8 mouse cellular contexts compared by ENCODE assay signal in genomic region chr16:55821997-55822740, GRCm38 (mm10). TPM values are rescaled to one million over a fixed set of nuclear protein-coding genes. Genes with fewer than 3 reads are reported as not detected.
DNase-seq lines count a peak whose midpoint lies in the region; ATAC-seq and TF ChIP-seq lines count a peak whose summit lies in the region.

No protein-coding gene starts in this region.

- ATAC-seq in heart, embryonic 15.5 days (replicated peaks; ENCODE audit: insufficient number of reproducible peaks, insufficient read depth, low FRiP score, low read depth), result peak; percentile 96
- ATAC-seq in liver, embryonic 15.5 days (ENCODE audit: insufficient read depth), result peak; percentile 91
- peak; percentile 89 for ATAC-seq in neural tube, embryonic 11.5 days (ENCODE audit: insufficient read depth, low FRiP score, low TSS enrichment)
- ATAC-seq in stomach, embryonic 16.5 days (ENCODE audit: insufficient read depth, low FRiP score), result peak; percentile 97

- TF ChIP-seq POLR2A in CH12.LX (IDR thresholded peaks at IDR 0.05; ENCODE audit: low read depth, low read length), result peak; percentile 99

- peak overlapping the region; percentile 92 to 99 (median 95) for H3K4me3 ChIP-seq in CH12.LX (replicated peaks in 1 of 3; ENCODE audit: low read depth in 2 of 3, low read length in 2 of 3, poor library complexity in 1 of 3)
- peak overlapping the region; percentile 82 for H3K4me3 ChIP-seq in forebrain, embryonic 10.5 days
- peak overlapping the region; percentile 97 for H3K4me3 ChIP-seq in heart, embryonic 15.5 days
- peak overlapping the region; percentile 73 for H3K4me3 ChIP-seq in liver, embryonic 15.5 days (replicated peaks)
- H3K4me3 ChIP-seq in neural tube, embryonic 11.5 days (ENCODE audit: low read depth, low read length), result peak overlapping the region; percentile 81
- H3K4me3 ChIP-seq in stomach, embryonic 16.5 days (replicated peaks; ENCODE audit: low read length), result peak overlapping the region; percentile 84

- H3K27me3 ChIP-seq in CH12.LX (replicated peaks), result no peaks in the 10 kb centered on the region
- peaks cover 9% of the 10 kb centered on the region; the same call in 1 of the 2 replicates for H3K27me3 ChIP-seq in forebrain, embryonic 10.5 days (ENCODE audit: poor library complexity, severe bottlenecking)
- H3K27me3 ChIP-seq in heart, embryonic 15.5 days, result no peaks in the 10 kb centered on the region
- H3K27me3 ChIP-seq in liver, embryonic 15.5 days, result peaks cover 29% of the 10 kb centered on the region
- H3K27me3 ChIP-seq in neural tube, embryonic 11.5 days (ENCODE audit: control insufficient read depth, insufficient read depth, low read length), result no peaks in the 10 kb centered on the region
- H3K27me3 ChIP-seq in stomach, embryonic 16.5 days (ENCODE audit: control insufficient read depth, insufficient read depth, low read length), result no peaks in the 10 kb centered on the region

- peaks cover 7 to 52% of the 10 kb centered on the region in 2 experiments for H3K4me1 ChIP-seq in CH12.LX (ENCODE audit: control insufficient read depth in 1 of 2, insufficient read depth in 2 of 2)
- H3K4me1 ChIP-seq in forebrain, embryonic 10.5 days, result peaks cover 53% of the 10 kb centered on the region
- peaks cover 11% of the 10 kb centered on the region for H3K4me1 ChIP-seq in heart, embryonic 15.5 days (replicated peaks)
- H3K4me1 ChIP-seq in liver, embryonic 15.5 days (replicated peaks), result peaks cover 17% of the 10 kb centered on the region
- 0 out of 2 replicates have a peak, but pooled peaks cover 2% of the 10 kb centered on the region for H3K4me1 ChIP-seq in neural tube, embryonic 11.5 days (ENCODE audit: control insufficient read depth, insufficient read depth, low read length)
- H3K4me1 ChIP-seq in stomach, embryonic 16.5 days (ENCODE audit: control insufficient read depth, insufficient read depth, low read length), result peaks cover 15% of the 10 kb centered on the region

- WGBS in forebrain, embryonic 10.5 days, result under 1% methylated on average over 67 of the region's 67 CpGs
- WGBS in heart, embryonic 15.5 days, result under 1% methylated on average over 63 of the region's 67 CpGs
- WGBS in liver, embryonic 15.5 days (ENCODE audit: insufficient replicate concordance), result under 1% methylated on average over 67 of the region's 67 CpGs
- WGBS in neural tube, embryonic 11.5 days, result under 1% methylated on average over 64 of the region's 67 CpGs
- WGBS in stomach, embryonic 16.5 days, result under 1% methylated on average over 67 of the region's 67 CpGs

- peak in 1 of 2 experiments; percentile 18; a peak in 2 of 4 replicates for TF ChIP-seq CTCF in CH12.LX (conservative IDR thresholded peaks at IDR 0.05 in 1 of 2, IDR thresholded peaks at IDR 0.05 in 1 of 2; ENCODE audit: low read depth in 2 of 2, low read length in 2 of 2)

- peak; percentile 35; the same call in 1 of the 2 replicates for TF ChIP-seq EP300 in CH12.LX (IDR thresholded peaks at IDR 0.05; ENCODE audit: low read length)

- no peaks in the 10 kb centered on the region for H3K9me3 ChIP-seq in CH12.LX (replicated peaks; ENCODE audit: low read length)
- H3K9me3 ChIP-seq in forebrain, embryonic 10.5 days, result no peaks in the 10 kb centered on the region
- H3K9me3 ChIP-seq in heart, embryonic 15.5 days (replicated peaks), result no peaks in the 10 kb centered on the region
- no peaks in the 10 kb centered on the region for H3K9me3 ChIP-seq in liver, embryonic 15.5 days (replicated peaks)
- H3K9me3 ChIP-seq in neural tube, embryonic 11.5 days (ENCODE audit: control insufficient read depth, low read length), result no peaks in the 10 kb centered on the region
- H3K9me3 ChIP-seq in stomach, embryonic 16.5 days (replicated peaks; ENCODE audit: control insufficient read depth, low read length), result no peaks in the 10 kb centered on the region

- peak; percentile 96 for DNase-seq in CH12.LX (ENCODE audit: extremely low read depth)
- DNase-seq in c-Kit-positive CD71-negative TER-119-negative erythroid progenitor cells, embryonic 14.5 days (ENCODE audit: low read depth), result peak; percentile 85
- peak; percentile 89 for DNase-seq in forebrain, embryonic 10.5 days (ENCODE audit: extremely low spot score, low spot score)
- peak; percentile 97 to 98 for DNase-seq in kidney, postnatal 25 days
- peak; percentile 87 for DNase-seq in neural tube, embryonic 11.5 days (ENCODE audit: low spot score)

- in situ Hi-C loops in CH12.LX (cut with MboI; ENCODE audit: low pct_ligation_motif_present, low pct_unique_long_range_greater_than_20kb, low sequenced_read_pairs), result no loop called here

- peaks cover 14 to 43% of the 10 kb centered on the region in 2 experiments for H3K36me3 ChIP-seq in CH12.LX (replicated peaks in 1 of 2; ENCODE audit: control insufficient read depth in 1 of 2, insufficient read depth in 1 of 2, low read length in 1 of 2)
- peaks cover 21% of the 10 kb centered on the region for H3K36me3 ChIP-seq in forebrain, embryonic 10.5 days (replicated peaks)
- H3K36me3 ChIP-seq in heart, embryonic 15.5 days, result peaks cover under 1% of the 10 kb centered on the region; the same call in 1 of the 2 replicates
- peaks cover 15% of the 10 kb centered on the region for H3K36me3 ChIP-seq in liver, embryonic 15.5 days (replicated peaks)
- H3K36me3 ChIP-seq in neural tube, embryonic 11.5 days (ENCODE audit: control insufficient read depth, insufficient read depth, low read length), result 0 out of 2 replicates have a peak, but pooled peaks cover 2% of the 10 kb centered on the region
- H3K36me3 ChIP-seq in stomach, embryonic 16.5 days (ENCODE audit: control insufficient read depth, insufficient read depth, low read length), result peaks cover 9% of the 10 kb centered on the region

- dilution Hi-C loops in CH12.LX (cut with MboI; ENCODE audit: extremely low pct_ligation_motif_present, extremely low pct_unique_long_range_greater_than_20kb, low sequenced_read_pairs), result no loop called here

- H3K79me2 ChIP-seq in CH12.LX (replicated peaks; ENCODE audit: control insufficient read depth, extremely low read depth, insufficient read depth, poor library complexity, severe bottlenecking), result peaks cover 75% of the 10 kb centered on the region

- peak overlapping the region; percentile 88 for H3K27ac ChIP-seq in CH12.LX (ENCODE audit: insufficient read depth, low read depth)
- H3K27ac ChIP-seq in forebrain, embryonic 10.5 days, result peak overlapping the region; percentile 94
- H3K27ac ChIP-seq in heart, embryonic 15.5 days, result peak overlapping the region; percentile 95
- H3K27ac ChIP-seq in liver, embryonic 15.5 days (replicated peaks), result peak overlapping the region; percentile 86
- no peak overlapping the region for H3K27ac ChIP-seq in neural tube, embryonic 11.5 days (ENCODE audit: low read depth, low read length)
- peak overlapping the region; percentile 97 for H3K27ac ChIP-seq in stomach, embryonic 16.5 days (ENCODE audit: low read length)

- H3K4me2 ChIP-seq in CH12.LX (ENCODE audit: insufficient read depth, low read depth, poor library complexity, severe bottlenecking), result peak overlapping the region; percentile 99
- peak overlapping the region; percentile 84 for H3K4me2 ChIP-seq in heart, embryonic 15.5 days
- peak overlapping the region; percentile 89 for H3K4me2 ChIP-seq in liver, embryonic 15.5 days
- peak overlapping the region; percentile 92 for H3K4me2 ChIP-seq in neural tube, embryonic 11.5 days (ENCODE audit: low read depth)
- H3K4me2 ChIP-seq in stomach, embryonic 16.5 days (ENCODE audit: low read depth, low read length), result peak overlapping the region; percentile 56

- peak overlapping the region; percentile 76 for H3K9ac ChIP-seq in CH12.LX (ENCODE audit: insufficient read depth, low read depth)
- peak overlapping the region; percentile 88 for H3K9ac ChIP-seq in heart, embryonic 15.5 days
- H3K9ac ChIP-seq in liver, embryonic 15.5 days, result peak overlapping the region; percentile 75
- H3K9ac ChIP-seq in neural tube, embryonic 11.5 days (ENCODE audit: low read length), result peak overlapping the region; percentile 75
- peak overlapping the region; percentile 95 for H3K9ac ChIP-seq in stomach, embryonic 16.5 days (ENCODE audit: low read length)

- TF ChIP-seq RAD21 in CH12.LX (IDR thresholded peaks at IDR 0.05; ENCODE audit: low read depth, low read length), result peak; percentile 24

TF ChIP-seq in CH12.LX, 34 proteins besides CTCF, POLR2A, EP300 and RAD21 (continues in another document):
- TF ChIP-seq NELFE (IDR thresholded peaks at IDR 0.05; ENCODE audit: low read depth, low read length), result peak; percentile 99
- peak; percentile 72 for TF ChIP-seq MAZ (IDR thresholded peaks at IDR 0.05; ENCODE audit: low read depth, low read length)
- TF ChIP-seq RCOR1 (conservative IDR thresholded peaks at IDR 0.05; ENCODE audit: low read depth, low read length), result peak; percentile 79
- no peak for TF ChIP-seq CHD2 (IDR thresholded peaks at IDR 0.05; ENCODE audit: low read length)
- peak; percentile 64 for TF ChIP-seq ETS1 (conservative IDR thresholded peaks at IDR 0.05; ENCODE audit: low read depth, low read length)
- TF ChIP-seq UBTF (IDR thresholded peaks at IDR 0.05; ENCODE audit: low read depth, low read length), result peak; percentile 97
- peak; percentile 21; the same call in 1 of the 2 replicates for TF ChIP-seq USF1 (IDR thresholded peaks at IDR 0.05; ENCODE audit: low read depth, low read length)
- no peak; the same call in 1 of the 2 replicates for TF ChIP-seq SIN3A (IDR thresholded peaks at IDR 0.05; ENCODE audit: low read length)
- TF ChIP-seq GABPA (IDR thresholded peaks at IDR 0.05; ENCODE audit: insufficient replicate concordance, low read depth, low read length), result no peak
- TF ChIP-seq ZKSCAN1 (IDR thresholded peaks at IDR 0.05; ENCODE audit: borderline replicate concordance, low read depth, low read length), result no peak
- TF ChIP-seq JUND (conservative IDR thresholded peaks at IDR 0.05; ENCODE audit: low read depth, low read length), result no peak
- peak; percentile 97 for TF ChIP-seq TBP (conservative IDR thresholded peaks at IDR 0.05; ENCODE audit: low read depth, low read length)
- no peak; the same call in 1 of the 2 replicates for TF ChIP-seq MYC (IDR thresholded peaks at IDR 0.05; ENCODE audit: low read depth, low read length)
- TF ChIP-seq MXI1 (IDR thresholded peaks at IDR 0.05; ENCODE audit: low read depth, low read length), result peak; percentile 74; the same call in 1 of the 2 replicates
- peak; percentile 46 for TF ChIP-seq IRF4 (IDR thresholded peaks at IDR 0.05; ENCODE audit: low read depth, low read length)

RNA-seq across cellular contexts. Expression of gene Nfkbiz, which starts 16.5 kb away (rescaled TPM):
- 13.9 and 17.1 TPM in 2 replicates for total RNA-seq in CH12.LX (2012; rRNA removed)
- 19.7 and 23.7 TPM in 2 replicates for total RNA-seq in CH12.LX (2014; rRNA removed)
- 11.4 and 13.7 TPM in 2 replicates for polyA plus RNA-seq in CH12.LX (2012; ENCODE audit: insufficient read length, low read depth)
- 1.4 and 1.8 TPM in 2 replicates for polyA plus RNA-seq in forebrain, embryonic 10.5 days (2016; fragmentation: Nextera tagmentation; extraction: Ambion mirVana)
- 2.4 and 3.2 TPM in 2 replicates for polyA plus RNA-seq in heart, embryonic 15.5 days (2015; fragmentation: Nextera tagmentation; extraction: Ambion mirVana)
- 1.8 and 2.1 TPM in 2 replicates for polyA plus RNA-seq in liver, embryonic 15.5 days (2015; fragmentation: Nextera tagmentation; extraction: Ambion mirVana)
- 2.0 and 2.2 TPM in 2 replicates for polyA plus RNA-seq in neural tube, embryonic 11.5 days (2014; fragmentation: Nextera tagmentation; extraction: Ambion mirVana)
- 10.0 and 10.6 TPM in 2 replicates for polyA plus RNA-seq in stomach, embryonic 16.5 days (2015; fragmentation: Nextera tagmentation; extraction: Ambion mirVana)
